ENCODE assay signal across 19 mouse cellular contexts in the genomic region with DNA sequence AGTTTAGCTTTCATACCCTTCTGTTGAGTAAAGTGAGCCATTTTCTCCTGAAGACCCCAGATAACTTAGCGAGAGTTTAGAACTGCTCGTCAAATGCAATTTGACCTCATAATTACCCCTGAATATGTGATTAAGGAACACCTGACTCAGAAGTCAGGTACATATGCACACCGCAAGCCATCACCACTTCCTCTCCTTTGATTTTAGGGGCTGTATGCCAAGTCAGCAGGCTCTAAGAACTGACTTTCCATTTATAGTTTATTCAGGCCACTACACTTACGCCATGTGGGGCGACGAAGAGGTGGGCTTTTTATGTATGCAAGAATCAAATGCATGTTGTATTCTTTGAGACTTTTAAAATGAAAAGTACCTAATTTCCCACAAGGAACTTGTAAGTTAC.
DNase-seq lines count a peak whose midpoint lies in the region; ATAC-seq lines count a peak whose summit lies in the region.
"Had no signal": no experiment of that assay in that cellular context is flagged by ENCODE, and none has a peak within 500 bp of the region (broad histone marks: within the 10 kb centered on the region; RNA-seq: fewer than 3 reads in every experiment).

No protein-coding gene starts in this region.

- no peak overlapping the region for H3K9ac ChIP-seq in forebrain, embryonic 14.5 days (ENCODE audit: low read length)
- no peak overlapping the region for H3K9ac ChIP-seq in forebrain, embryonic 15.5 days (replicated peaks)
- no peak overlapping the region for H3K9ac ChIP-seq in heart, embryonic 15.5 days
- H3K9ac ChIP-seq in liver, embryonic 12.5 days = no peak overlapping the region
- H3K9ac ChIP-seq: forebrain, postnatal 0 days; intestine, embryonic 15.5 days; liver, embryonic 13.5 days; midbrain, embryonic 15.5 days; neural tube, embryonic 12.5 days had no signal

- H3K36me3 ChIP-seq in forebrain, embryonic 14.5 days (ENCODE audit: control insufficient read depth, insufficient read depth, low read length) = no peaks in the 10 kb centered on the region
- no peaks in the 10 kb centered on the region for H3K36me3 ChIP-seq in forebrain, embryonic 15.5 days
- H3K36me3 ChIP-seq in heart, embryonic 15.5 days = no peaks in the 10 kb centered on the region
- H3K36me3 ChIP-seq in liver, embryonic 12.5 days = no peaks in the 10 kb centered on the region
- H3K36me3 ChIP-seq: G1E; hindbrain, embryonic 10.5 days; intestine, embryonic 15.5 days; liver, embryonic 13.5 days; midbrain, embryonic 15.5 days; neural tube, embryonic 12.5 days had no signal

- no peak overlapping the region for H3K4me2 ChIP-seq in forebrain, embryonic 14.5 days (ENCODE audit: low read length)
- no peak overlapping the region for H3K4me2 ChIP-seq in forebrain, embryonic 15.5 days (replicated peaks)
- peak overlapping the region; percentile 17 for H3K4me2 ChIP-seq in heart, embryonic 15.5 days
- no peak overlapping the region for H3K4me2 ChIP-seq in liver, embryonic 12.5 days
- H3K4me2 ChIP-seq: intestine, embryonic 15.5 days; liver, embryonic 13.5 days; midbrain, embryonic 15.5 days; neural tube, embryonic 12.5 days had no signal

- ATAC-seq in forebrain, embryonic 14.5 days = no peak
- no peak for ATAC-seq in forebrain, embryonic 15.5 days (replicated peaks)
- ATAC-seq in activated CD4-positive, CD25-positive, alpha-beta regulatory T cell, adult 4 months = peak; percentile 52
- ATAC-seq in heart, embryonic 15.5 days (replicated peaks; ENCODE audit: insufficient number of reproducible peaks, insufficient read depth, low FRiP score, low read depth) = no peak
- no peak for ATAC-seq in megakaryocyte progenitor cell, adult 5-6 weeks (replicated peaks; ENCODE audit: poor library complexity)
- no peak for ATAC-seq in liver, embryonic 12.5 days
- ATAC-seq: intestine, embryonic 15.5 days; midbrain, embryonic 15.5 days had no signal

- no peak overlapping the region for H3K4me3 ChIP-seq in forebrain, embryonic 14.5 days (ENCODE audit: low read depth, low read length)
- no peak overlapping the region for H3K4me3 ChIP-seq in forebrain, embryonic 15.5 days
- H3K4me3 ChIP-seq in heart, embryonic 15.5 days = no peak overlapping the region
- no peak overlapping the region for H3K4me3 ChIP-seq in liver, embryonic 12.5 days
- H3K4me3 ChIP-seq: hindbrain, embryonic 10.5 days; intestine, embryonic 15.5 days; liver, embryonic 13.5 days; midbrain, embryonic 15.5 days; neural tube, embryonic 12.5 days had no signal

- no peaks in the 10 kb centered on the region for H3K9me3 ChIP-seq in forebrain, embryonic 14.5 days (replicated peaks; ENCODE audit: control insufficient read depth, low read length)
- H3K9me3 ChIP-seq in forebrain, embryonic 15.5 days = no peaks in the 10 kb centered on the region
- H3K9me3 ChIP-seq in heart, embryonic 15.5 days (replicated peaks) = no peaks in the 10 kb centered on the region
- H3K9me3 ChIP-seq in liver, embryonic 12.5 days (replicated peaks) = no peaks in the 10 kb centered on the region
- H3K9me3 ChIP-seq: G1E; hindbrain, embryonic 10.5 days; intestine, embryonic 15.5 days; liver, embryonic 13.5 days; midbrain, embryonic 15.5 days; neural tube, embryonic 12.5 days had no signal

- H3K27ac ChIP-seq in forebrain, embryonic 14.5 days (ENCODE audit: low read depth, low read length) = no peak overlapping the region
- H3K27ac ChIP-seq in forebrain, embryonic 15.5 days (replicated peaks) = no peak overlapping the region
- H3K27ac ChIP-seq in heart, embryonic 15.5 days = peak overlapping the region; percentile 73
- H3K27ac ChIP-seq in liver, embryonic 12.5 days = no peak overlapping the region
- H3K27ac ChIP-seq: hindbrain, embryonic 10.5 days; intestine, embryonic 15.5 days; kidney, postnatal 0 days; liver, embryonic 13.5 days; midbrain, embryonic 15.5 days; neural tube, embryonic 12.5 days had no signal

- peak; percentile 32 for DNase-seq in forebrain, embryonic 14.5 days (ENCODE audit: low spot score)
- DNase-seq in thymus, postnatal 14 days = peak; percentile 37
- DNase-seq in urinary bladder, postnatal 14 days (ENCODE audit: low spot score) = no peak
- DNase-seq: adrenal gland, adult 8-10 months; cerebellum, adult 9-10 months; forebrain, postnatal 0 days; layer of hippocampus, adult 9-11 months; liver, embryonic 13.5 days had no signal

- no peaks in the 10 kb centered on the region for H3K4me1 ChIP-seq in forebrain, embryonic 14.5 days (ENCODE audit: control insufficient read depth, insufficient read depth, low read length)
- peaks cover 8% of the 10 kb centered on the region; the same call in 1 of the 2 replicates for H3K4me1 ChIP-seq in forebrain, embryonic 15.5 days
- H3K4me1 ChIP-seq in heart, embryonic 15.5 days (replicated peaks) = peaks cover 21% of the 10 kb centered on the region
- H3K4me1 ChIP-seq in liver, embryonic 12.5 days = no peaks in the 10 kb centered on the region
- H3K4me1 ChIP-seq: hindbrain, embryonic 10.5 days; intestine, embryonic 15.5 days; liver, embryonic 13.5 days; midbrain, embryonic 15.5 days; neural tube, embryonic 12.5 days had no signal

- WGBS in forebrain, embryonic 14.5 days = 87% methylated on average over 6 of the region's 6 CpGs
- WGBS in forebrain, embryonic 15.5 days = 87% methylated on average over 6 of the region's 6 CpGs
- 34% methylated on average over 6 of the region's 6 CpGs for WGBS in heart, embryonic 15.5 days
- 76% methylated on average over 6 of the region's 6 CpGs for WGBS in liver, embryonic 12.5 days (ENCODE audit: insufficient replicate concordance)

- no peaks in the 10 kb centered on the region for H3K27me3 ChIP-seq in forebrain, embryonic 14.5 days (replicated peaks; ENCODE audit: control insufficient read depth, insufficient read depth, low read length)
- H3K27me3 ChIP-seq in forebrain, embryonic 15.5 days = no peaks in the 10 kb centered on the region
- H3K27me3 ChIP-seq in heart, embryonic 15.5 days = no peaks in the 10 kb centered on the region
- H3K27me3 ChIP-seq in liver, embryonic 12.5 days (replicated peaks) = no peaks in the 10 kb centered on the region
- H3K27me3 ChIP-seq: intestine, embryonic 15.5 days; liver, embryonic 13.5 days; midbrain, embryonic 15.5 days; neural tube, embryonic 12.5 days had no signal
